Mouse (Mus musculus) limb, embryonic 14.5 days (tissue): ENCODE data around the gene Mydgf. TPM values are rescaled to one million over a fixed set of nuclear protein-coding genes. Genes with fewer than 3 reads are reported as not detected.
A peak's percentile ranks its signal among the peaks of the same experiment; 100 is the strongest.

Source experiments
- ATAC-seq: fragments of 200-750 bp; cut with Nextera tagmentation; 2 replicates; pipeline ENCODE4 v1.8.0; 2017; ENCODE audit warnings: low read depth, moderate number of reproducible peaks, moderate TSS enrichment; ENCODE audit not compliant: low FRiP score
- DNase-seq: peaks from one replicate; pipeline ENCODE4 v3.0.0-alpha.2; 2015; ENCODE audit warnings: low spot score
- H3K27ac ChIP-seq: fragments of 300-500 bp; sonication (generic); replicated peaks from 2 replicates; pipeline ENCODE4 v1.5.1; 2014; ENCODE audit warnings: low read depth, mild to moderate bottlenecking, low read length, moderate library complexity, mixed read lengths
- H3K27me3 ChIP-seq: fragments of 300-500 bp; sonication (generic); 2 replicates; pipeline ENCODE4 v1.6.1; 2014; ENCODE audit warnings: low read length, mixed read lengths; ENCODE audit not compliant: control insufficient read depth, insufficient read depth
- H3K36me3 ChIP-seq: fragments of 300-500 bp; sonication (generic); 2 replicates; pipeline ENCODE4 v1.6.1; 2014; ENCODE audit warnings: mild to moderate bottlenecking, low read length, moderate library complexity, mixed read lengths; ENCODE audit not compliant: control insufficient read depth, insufficient read depth
- H3K4me1 ChIP-seq: fragments of 300-500 bp; sonication (generic); 2 replicates; pipeline ENCODE4 v1.6.1; 2014; ENCODE audit warnings: antibody characterized with exemption, low read length, mixed read lengths; ENCODE audit not compliant: control insufficient read depth, insufficient read depth
- H3K4me2 ChIP-seq: fragments of 300-500 bp; sonication (generic); replicated peaks from 2 replicates; pipeline ENCODE4 v1.6.1; 2014; ENCODE audit warnings: low read depth, mild to moderate bottlenecking, low read length, moderate library complexity; ENCODE audit not compliant: severe bottlenecking
- H3K4me3 ChIP-seq: fragments of 300-500 bp; sonication (generic); replicated peaks from 2 replicates; pipeline ENCODE4 v1.5.1; 2014; ENCODE audit warnings: low read length
- H3K9ac ChIP-seq: fragments of 300-500 bp; sonication (generic); 2 replicates; pipeline ENCODE4 v1.6.1; 2014; ENCODE audit warnings: mild to moderate bottlenecking, low read depth, low read length, moderate library complexity; ENCODE audit not compliant: severe bottlenecking
- H3K9me3 ChIP-seq: fragments of 300-500 bp; sonication (generic); 2 replicates; pipeline ENCODE4 v1.6.1; 2016; ENCODE audit warnings: low read length; ENCODE audit not compliant: control insufficient read depth
- POLR2A ChIP-seq: fragments of 200-500 bp; IDR thresholded peaks from 2 replicates; pipeline ENCODE4 v1.8.0; 2012; ENCODE audit warnings: inconsistent platforms, mild to moderate bottlenecking, moderate library complexity, borderline replicate concordance; ENCODE audit not compliant: insufficient read depth, insufficient read length; ENCODE audit errors: extremely low read depth
- WGBS: fragments of 180-500 bp; shearing (Covaris S2); extraction: QIAGEN DNeasy Blood & Tissue Kit; methylation state at CpG from one replicate; pipeline ENCODE4 v1.1.7; 2014; 5-methylcytosine and 5-hydroxymethylcytosine counted together
- polyA plus RNA-seq, 2 experiments: library from polyadenylated mRNA; depleted of rRNA in 1 of 2; stranded (reverse) in 1 of 2; unstranded in 1 of 2; fragments of >200 nt; fragmentation: Nextera tagmentation in 1 of 2; extraction: Ambion mirVana in 1 of 2; gene quantifications; 2 replicates each; pipeline versions ENCODE4 v1.2.1 to v1.2.3; 2012 to 2014

The Mydgf gene
- polyA plus RNA-seq, 2 experiments = 83.2 to 99.7 TPM

DNA sequence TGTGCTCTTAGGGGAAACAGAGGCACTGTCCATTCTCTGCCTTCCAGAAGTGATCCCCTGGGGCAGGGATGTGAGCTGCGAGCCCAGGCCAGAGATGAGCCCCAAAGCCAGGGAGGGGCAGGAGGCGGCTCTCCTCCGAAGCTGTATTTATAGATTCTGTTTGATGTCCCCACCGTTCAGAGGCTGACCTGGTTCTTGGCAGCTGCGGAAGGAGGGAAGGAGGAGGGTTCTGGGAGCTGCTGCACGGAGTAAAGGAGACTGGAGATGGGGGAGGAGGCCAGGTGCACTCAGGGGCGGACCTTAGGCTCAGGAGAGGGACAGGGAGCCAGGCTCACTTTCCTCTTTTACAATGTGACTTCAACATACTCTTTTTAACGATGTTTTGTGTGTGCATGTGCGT, 37.6 kb downstream of the Mydgf start:
- Histone ChIP-seq H3K9ac (no peak overlapping the region), H3K4me2 (no peak overlapping the region)
- no peak for ATAC-seq

DNA sequence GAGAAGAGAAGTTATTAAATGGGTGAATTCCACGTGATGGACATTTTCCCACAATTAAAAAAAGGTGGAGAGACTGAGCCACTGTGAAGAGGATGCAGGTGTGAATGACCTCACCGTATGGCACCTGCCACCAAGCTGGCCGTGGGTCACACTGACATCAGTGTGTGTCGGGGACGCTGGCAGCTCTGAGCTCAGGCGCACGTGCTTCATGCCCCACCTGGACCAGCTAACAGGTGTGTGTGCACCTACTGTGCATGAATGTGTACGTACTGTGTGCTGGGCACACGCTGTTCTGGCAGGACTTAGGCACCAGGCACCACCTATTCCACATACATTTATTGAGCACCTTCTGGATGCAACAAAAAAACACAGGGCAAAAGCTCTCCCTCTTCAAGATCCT, 39.2 kb downstream of the Mydgf start:
- TF ChIP-seq POLR2A = no peak
- Histone ChIP-seq H3K9ac (no peak overlapping the region), H3K27me3 (peaks cover 72% of the 10 kb centered on the region), H3K4me2 (no peak overlapping the region), H3K36me3 (no peaks in the 10 kb centered on the region), H3K4me1 (peaks cover 12% of the 10 kb centered on the region; the same call in 1 of the 2 replicates), H3K4me3 (no peak overlapping the region), H3K27ac (no peak overlapping the region), H3K9me3 (no peaks in the 10 kb centered on the region)
- 68% methylated on average over 9 of the region's 9 CpGs for WGBS
- no peak for DNase-seq
- ATAC-seq = no peak

More for the DNA sequence above, 37.6 kb downstream of the Mydgf start:
- Histone ChIP-seq H3K27ac (no peak overlapping the region), H3K9me3 (no peaks in the 10 kb centered on the region), H3K36me3 (no peaks in the 10 kb centered on the region), H3K4me1 (peaks cover 9% of the 10 kb centered on the region; the same call in 1 of the 2 replicates), H3K27me3 (peaks cover 68% of the 10 kb centered on the region), H3K4me3 (no peak overlapping the region)
- 15% methylated on average over 9 of the region's 9 CpGs for WGBS
- DNase-seq = no peak
- no peak for TF ChIP-seq POLR2A

DNA sequence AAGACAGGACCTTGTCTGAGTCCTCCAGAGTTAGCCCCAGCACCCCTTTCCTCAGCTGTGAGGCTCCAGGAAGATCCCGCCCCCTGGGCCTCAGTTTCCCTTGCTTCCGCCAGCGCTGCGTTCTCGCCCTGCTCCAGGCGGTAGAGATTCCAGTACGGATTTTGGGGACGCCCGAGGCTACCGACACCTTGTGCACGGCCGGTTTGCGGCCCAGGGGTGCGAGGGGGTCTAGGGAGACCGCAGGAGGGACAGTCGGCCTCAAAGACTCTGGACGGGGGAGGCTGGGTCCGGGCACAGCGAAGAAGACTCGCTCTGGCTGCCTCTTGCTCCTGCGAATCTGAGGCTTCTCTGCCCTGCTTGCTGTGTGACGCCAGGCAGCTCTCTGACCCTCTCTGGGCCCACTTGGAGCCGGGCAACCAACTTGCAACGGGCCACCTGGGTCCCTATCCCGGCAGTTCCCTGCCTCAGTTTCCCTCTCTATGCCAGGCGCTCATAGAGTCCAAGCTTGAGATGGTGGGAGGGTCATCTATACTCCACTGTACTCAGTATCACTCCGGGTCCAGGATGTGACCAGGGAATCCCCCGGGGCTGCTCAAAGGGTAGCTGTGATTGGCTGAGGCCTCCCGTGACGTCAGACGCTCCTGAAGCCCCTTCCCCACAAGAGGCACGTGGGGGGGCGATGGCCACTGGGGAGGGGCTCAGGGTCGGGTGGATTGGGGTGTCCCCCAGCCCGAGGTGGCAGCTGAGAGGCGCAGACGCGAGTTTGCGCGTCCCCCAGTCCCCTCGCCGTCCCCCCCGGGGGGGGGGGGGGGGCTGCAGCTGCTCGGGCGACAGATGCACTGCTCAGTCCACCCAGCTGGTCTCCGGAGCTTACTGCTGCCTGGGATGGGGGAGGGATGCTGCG, 41.8 kb downstream of the Mydgf start:
- DNase-seq (no peak), ATAC-seq (peak; percentile 58)
- Histone ChIP-seq H3K4me2 (peak overlapping the region; percentile 52), H3K27ac (no peak overlapping the region), H3K9me3 (no peaks in the 10 kb centered on the region), H3K36me3 (no peaks in the 10 kb centered on the region), H3K27me3 (peaks cover 62% of the 10 kb centered on the region), H3K4me3 (peak overlapping the region; percentile 33), H3K4me1 (peaks cover 13% of the 10 kb centered on the region; the same call in 1 of the 2 replicates), H3K9ac (peak overlapping the region; percentile 31; the same call in 1 of the 2 replicates)
- TF ChIP-seq POLR2A = no peak
- under 1% methylated on average over 37 of the region's 47 CpGs for WGBS

DNA sequence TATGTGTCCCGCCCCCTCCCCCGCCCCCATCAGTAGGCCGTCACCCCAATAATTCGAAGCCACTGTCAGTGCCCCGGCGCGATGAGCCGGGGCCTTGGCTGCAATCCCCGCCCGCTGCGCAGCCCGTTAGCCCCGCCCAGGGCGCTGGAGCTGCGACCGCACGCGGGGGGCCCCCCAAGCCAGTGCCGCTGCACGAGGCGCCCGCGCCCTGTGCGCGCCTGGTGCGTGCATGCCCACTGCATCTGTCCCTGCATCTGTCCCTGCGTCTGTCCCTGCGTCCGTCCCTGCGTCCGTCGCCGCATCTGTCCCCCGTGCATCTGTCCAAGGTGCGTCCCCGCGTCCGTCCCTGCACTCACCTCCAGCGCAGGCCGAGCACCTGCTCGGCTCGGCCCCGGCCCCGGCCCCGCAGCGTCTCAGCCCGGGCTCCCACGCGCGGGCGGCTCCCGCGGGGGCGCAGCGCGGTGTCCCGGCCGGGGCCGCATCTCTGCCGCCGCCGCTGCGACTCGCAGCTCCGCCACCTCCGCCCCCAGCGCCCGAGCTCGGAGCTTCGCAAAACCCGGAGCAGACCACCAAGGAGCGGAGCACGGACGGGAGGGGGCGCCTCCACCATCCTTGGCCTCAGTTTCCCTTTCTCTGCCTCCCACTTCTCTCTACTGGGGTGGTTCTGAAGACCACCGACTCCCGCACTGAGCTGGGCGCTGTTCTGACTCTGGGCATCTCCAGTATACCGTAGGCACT, 43.7 kb downstream of the Mydgf start, which contains the start of gene Sema6b:
Gene Sema6b, minus strand, starts transcription at position 486 of the 738 bp plus-strand sequence.
- peaks cover 52% of the 10 kb centered on the region for H3K27me3 ChIP-seq
- H3K4me3 ChIP-seq = peak within 1 kb of the TSS; percentile 72
- peak; percentile 39 for ATAC-seq
- 2% methylated on average over 58 of the region's 79 CpGs for WGBS
- peak within 1 kb of the TSS; percentile 98 for H3K4me2 ChIP-seq
- DNase-seq = no peak
- no peak for TF ChIP-seq POLR2A
- no peaks in the 10 kb centered on the region for H3K9me3 ChIP-seq
- H3K9ac ChIP-seq = peak within 1 kb of the TSS; percentile 66
- peaks cover 13% of the 10 kb centered on the region; the same call in 1 of the 2 replicates for H3K4me1 ChIP-seq
- H3K27ac ChIP-seq = no peak within 1 kb of the TSS
- no peaks in the 10 kb centered on the region for H3K36me3 ChIP-seq

DNA sequence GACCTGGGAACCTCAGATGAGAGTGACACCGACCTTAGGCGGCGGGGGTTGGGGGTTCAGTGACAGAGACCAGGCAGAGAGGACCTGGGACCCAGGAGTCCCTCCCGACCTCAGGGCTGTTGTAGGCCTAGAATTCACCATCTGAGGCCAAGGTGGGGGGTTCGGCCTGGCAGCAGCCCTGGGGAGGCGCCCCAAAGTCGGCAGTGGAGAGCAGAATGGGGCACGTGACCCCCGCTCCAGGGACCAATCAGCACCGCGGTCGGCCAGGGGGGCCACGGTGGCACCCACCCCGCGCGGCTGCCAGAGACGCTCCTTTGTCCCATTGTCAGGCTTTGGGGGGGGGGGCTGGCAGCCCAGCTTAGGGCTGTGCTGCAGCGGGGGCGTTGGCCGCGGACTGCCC, 44.4 kb downstream of the Mydgf start:
- H3K36me3 ChIP-seq = no peaks in the 10 kb centered on the region
- peaks cover 15% of the 10 kb centered on the region; the same call in 1 of the 2 replicates for H3K4me1 ChIP-seq
- peaks cover 52% of the 10 kb centered on the region for H3K27me3 ChIP-seq
- peak overlapping the region; percentile 72 for H3K4me3 ChIP-seq
- H3K9me3 ChIP-seq = no peaks in the 10 kb centered on the region
- WGBS = 6% methylated on average over 8 of the region's 21 CpGs
- peak overlapping the region; percentile 98 for H3K4me2 ChIP-seq
- TF ChIP-seq POLR2A = no peak
- H3K27ac ChIP-seq = no peak overlapping the region
- DNase-seq (no peak), ATAC-seq (no peak)
- peak overlapping the region; percentile 66 for H3K9ac ChIP-seq
